Mouse (Mus musculus) frontal cortex, postnatal 10 days (tissue): ENCODE data around the gene Minos1.
A peak's percentile ranks its signal among the peaks of the same experiment; 100 is the strongest.

Experiments
- DNase-seq, 2 experiments: peaks; one replicate each; pipeline ENCODE4 v3.0.0; 2022; ENCODE audit warnings: low spot score in 2 of 2, mixed read lengths in 1 of 2

The Minos1 gene

DNA sequence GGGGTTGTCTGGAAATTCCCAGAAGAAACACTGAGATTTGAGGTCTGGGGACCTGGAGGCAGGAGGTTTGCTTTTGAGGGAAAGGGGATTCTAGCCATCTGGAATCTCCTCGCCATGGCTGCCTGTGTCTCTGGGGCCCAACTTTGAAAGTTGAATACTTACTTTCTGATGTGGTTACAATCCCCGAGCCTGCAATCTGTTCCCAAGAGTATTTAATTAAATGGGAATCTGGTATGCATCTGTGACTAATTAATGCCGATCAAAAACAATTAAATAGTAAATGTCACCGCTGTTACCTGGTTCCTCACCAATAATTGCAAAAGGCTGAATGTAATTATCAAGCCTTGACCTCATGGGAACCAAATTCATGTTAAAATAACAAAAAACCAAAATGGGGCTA, 13.7 kb upstream of the Minos1 start:
- DNase-seq = no peak

DNA sequence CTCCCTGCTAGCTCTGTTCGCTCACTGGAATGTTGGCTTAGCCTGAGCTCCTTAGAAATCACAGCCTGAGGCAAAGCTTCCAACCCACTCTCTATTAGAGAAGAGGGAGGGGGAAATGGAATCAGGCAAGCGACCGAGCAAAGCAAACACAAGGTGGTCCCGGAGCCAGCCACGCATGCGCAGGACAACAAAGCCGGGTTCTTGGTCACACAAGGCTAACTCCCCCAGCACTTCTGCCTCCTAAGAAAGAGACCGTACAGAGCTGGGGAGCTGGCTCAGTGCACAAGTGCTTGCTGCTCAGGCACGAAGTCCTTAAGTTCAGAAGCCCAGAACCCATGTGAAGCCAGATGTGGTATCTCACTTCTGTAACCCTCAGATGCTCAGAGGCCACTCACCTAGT, 12.1 kb upstream of the Minos1 start:
- DNase-seq = no peak

DNA sequence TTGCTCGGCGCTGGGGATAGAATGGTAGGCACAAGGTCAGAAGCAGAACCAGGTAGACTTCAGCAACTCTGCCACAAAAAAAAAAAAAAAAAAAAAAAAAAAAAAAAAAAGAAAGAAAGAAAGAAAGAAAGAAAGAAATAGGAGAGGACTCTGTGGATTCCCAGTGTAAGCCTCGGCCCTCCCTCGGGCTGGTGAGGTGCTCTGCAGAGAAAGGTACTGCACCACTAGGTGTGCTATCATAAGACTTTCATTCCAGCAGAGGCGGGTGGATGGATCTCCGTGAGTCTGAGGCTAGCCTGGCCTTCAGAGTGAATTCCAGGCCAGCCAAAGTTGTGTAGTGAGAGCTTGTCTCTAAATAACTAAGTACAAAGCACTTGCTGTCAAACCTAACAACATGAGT, 10.9 kb upstream of the Minos1 start:
- DNase-seq = no peak

DNA sequence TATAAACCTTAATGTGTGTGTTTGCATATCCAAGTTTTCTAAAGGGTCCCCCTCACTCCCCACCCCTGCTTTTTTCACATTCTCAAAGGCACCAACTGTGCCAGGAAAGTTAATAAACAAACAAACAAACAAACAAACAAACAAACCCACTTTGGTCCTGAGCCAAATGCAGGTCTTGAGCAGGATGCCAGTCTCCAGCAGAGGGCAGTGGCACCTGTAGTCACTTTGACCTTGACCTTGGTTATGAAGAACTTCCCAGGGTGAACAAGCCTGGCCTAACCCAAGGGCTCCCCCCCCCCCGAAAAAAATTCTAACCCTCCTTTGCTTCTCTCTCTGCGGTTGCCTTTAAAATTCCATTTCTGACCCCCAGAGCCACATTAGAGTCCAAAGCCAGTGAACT, 9.4 kb upstream of the Minos1 start:
- DNase-seq = no peak

DNA sequence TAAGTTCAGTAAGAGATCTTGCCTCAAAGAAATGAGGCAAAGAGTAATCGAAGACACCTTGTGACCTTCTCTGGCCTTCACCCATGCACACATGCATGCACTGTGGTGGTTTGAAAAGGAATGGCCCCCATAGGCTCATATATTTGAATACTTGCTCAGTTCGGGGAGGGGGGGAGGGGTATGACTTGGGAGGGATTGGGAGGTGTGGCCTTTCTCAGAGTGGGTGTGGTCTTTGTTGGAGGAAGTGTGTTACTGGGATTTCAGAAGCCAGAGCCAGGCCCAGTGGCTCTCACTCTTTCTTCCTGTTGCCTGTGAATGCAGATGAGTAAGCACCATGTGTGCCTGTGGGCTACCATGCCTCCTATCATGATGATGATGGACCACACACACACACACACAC, 5.1 kb upstream of the Minos1 start:
- DNase-seq = no peak

DNA sequence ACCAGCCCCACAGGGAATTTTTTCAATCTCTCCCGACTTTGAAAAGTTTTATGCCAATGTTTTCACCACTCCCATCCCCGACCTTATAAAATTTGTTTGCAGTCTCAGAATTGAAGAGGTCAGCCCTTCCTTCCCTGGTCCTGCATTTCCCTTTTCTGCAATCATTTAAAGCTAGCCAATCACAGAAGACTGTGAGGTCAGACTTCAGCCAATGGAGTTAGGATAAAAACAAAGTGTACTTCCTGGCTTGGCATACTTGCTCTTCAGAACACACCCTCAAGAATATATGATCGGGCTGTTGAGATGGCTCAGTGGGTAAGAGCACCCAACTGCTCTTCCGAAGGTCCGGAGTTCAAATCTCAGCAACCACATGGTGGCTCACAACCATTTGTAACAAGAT, 2.2 kb upstream of the Minos1 start:
- no peak for DNase-seq

DNA sequence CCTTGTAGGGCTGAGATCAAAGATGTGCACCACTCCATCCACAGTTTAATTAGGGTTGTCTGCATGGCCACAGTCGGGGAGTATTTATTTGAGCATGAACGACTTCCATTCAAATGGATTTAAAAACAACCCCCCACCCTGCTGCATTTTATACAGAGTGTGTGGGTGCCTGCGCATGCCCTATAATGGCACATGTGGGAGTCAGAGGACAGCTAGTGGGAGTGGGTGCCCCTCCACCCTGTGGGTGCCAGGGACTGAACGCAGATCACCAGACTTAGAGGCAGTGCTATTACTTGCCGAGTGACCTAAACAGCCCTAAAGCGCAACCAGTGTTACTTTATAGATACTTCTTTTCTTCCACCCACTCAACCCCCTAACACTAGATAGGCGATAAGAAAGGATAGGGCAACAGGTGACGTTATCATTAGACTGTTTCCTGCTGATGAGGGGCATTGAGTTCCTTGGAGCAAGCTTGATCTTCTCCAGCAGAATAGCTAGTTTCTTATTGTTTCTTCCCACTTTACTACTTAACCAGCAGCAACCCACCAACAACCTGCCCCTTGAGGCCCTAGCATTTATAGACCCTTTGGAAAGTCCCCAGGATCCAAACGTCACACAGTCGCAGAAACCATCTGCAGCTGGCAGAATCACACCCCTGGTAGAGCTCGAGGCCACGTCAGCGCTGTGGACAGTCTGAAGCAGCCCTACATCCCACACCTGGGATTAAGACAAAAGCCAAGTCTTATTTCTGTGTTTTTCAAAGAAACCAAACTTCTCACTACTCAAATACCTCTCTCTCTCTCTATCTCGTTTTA, 1.2 kb upstream of the Minos1 start:
- peak in 1 of 2 experiments; percentile 13 for DNase-seq

DNA sequence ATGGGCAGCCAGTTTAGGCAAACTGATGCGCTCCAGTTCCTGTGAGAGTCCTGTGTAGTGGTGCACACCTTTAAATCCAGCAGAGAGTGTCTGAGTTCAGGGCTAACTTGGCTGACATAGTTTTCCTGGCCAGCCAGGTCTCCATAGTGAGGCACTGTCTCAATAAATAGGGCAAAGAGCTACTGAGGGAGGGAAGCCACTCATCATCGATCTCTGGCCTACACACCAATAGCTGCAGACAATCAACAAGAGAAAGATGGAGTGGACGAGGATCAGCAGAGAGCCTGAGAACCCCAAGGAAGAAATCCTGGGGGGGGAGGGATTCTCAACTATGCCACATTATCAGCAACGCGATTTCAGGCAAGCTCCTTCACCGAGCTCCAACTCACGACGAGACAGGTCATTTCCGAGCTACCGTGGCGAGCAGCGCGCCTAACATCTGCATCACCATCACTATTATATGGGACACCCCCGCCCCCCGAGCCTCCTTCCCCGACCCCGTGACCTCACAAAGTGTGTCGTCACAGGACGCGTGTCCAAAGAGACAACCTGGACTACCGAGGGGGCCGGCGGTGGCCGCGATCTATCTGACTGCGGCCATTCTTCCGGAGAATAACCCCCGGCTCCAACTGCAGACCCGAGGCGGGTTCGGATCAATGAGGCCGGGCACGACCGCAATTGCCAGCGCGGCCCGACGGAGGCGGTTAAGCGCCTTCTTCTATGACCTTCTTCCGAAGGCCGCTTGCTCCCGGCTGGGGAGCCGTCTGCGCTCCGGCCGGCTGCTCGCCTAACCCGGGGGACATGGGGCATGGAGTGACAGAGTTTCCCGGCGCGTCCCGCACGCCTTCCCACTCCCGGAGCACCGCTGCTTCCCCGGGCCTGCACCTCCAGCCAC, 860 bp downstream of the Minos1 start:
- peak; percentile 22 to 44 for DNase-seq

DNA sequence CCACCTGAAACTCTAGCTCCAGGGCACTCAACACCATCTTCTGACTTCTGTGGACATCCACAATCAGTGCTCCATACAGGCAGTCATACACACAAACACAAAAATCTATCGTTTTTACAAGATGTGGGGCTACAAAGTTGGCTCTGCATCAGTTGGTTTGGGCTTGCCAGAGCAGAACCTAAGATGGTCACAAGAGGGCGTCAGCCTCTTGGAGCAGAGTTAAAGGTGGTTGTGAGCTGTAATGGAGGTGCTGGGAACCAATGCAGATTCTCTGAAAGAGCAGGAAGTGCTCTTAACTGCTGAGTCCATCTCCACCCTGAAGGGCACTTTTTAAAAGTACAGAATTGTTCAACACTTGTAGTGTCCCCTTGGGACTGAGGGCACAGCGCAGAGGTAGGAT, 4.4 kb downstream of the Minos1 start:
- no peak for DNase-seq

DNA sequence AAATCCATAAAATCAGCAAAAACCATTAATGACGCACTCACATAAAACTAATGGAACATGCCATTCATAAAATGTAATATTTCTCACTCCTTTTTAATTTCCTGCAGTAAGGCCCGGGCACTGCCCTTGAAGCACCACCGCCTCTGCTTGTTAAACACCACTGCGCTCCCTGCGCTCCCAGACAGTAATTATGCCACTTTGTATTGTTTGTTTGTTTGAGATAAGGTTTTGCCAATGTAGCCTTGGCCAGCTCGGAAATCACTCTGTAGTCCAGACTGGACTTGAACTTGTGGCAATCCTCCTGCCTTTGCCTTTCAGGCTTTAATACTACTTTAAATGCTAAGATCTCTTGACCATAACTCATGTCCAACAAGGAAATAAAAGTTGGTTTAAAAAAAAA, 6.0 kb downstream of the Minos1 start:
- DNase-seq = no peak

DNA sequence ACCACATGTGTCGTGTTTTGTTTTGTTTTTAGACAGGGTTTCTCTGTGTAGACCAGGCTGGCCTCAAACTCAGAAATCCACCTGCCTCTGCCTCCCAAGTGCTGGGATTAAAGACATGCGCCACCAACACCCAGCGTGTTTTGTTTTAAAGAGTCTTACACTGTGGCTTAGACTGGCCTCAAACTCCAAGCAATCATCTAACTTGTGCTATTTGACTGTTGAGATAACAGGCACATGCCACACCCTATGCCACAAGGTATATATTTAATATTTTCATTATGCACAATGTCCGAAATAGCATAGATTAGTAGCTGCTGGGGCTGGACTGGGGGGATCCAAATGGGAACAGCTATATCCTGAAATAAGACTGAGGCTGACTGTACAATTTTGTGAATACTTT, 8.4 kb downstream of the Minos1 start:
- no peak for DNase-seq

DNA sequence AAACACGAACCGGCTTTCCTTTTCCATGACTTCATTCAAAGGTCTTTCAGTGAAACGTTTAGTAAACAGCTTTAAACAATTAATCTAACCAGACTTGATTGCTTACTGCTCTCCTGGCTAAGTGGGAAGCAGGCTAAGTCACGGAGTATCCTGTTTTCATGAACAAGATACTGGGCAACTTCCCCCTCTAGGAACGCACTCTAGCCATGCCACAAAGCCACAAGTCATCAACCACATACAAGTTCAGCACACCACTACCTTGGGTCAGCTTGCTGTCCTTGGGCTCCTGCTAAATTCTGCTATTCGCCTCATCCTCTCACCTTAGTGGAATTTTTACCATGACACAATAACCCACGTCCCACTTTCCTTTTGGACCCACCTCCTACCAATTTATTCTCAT, 9.9 kb downstream of the Minos1 start:
- DNase-seq = no peak

DNA sequence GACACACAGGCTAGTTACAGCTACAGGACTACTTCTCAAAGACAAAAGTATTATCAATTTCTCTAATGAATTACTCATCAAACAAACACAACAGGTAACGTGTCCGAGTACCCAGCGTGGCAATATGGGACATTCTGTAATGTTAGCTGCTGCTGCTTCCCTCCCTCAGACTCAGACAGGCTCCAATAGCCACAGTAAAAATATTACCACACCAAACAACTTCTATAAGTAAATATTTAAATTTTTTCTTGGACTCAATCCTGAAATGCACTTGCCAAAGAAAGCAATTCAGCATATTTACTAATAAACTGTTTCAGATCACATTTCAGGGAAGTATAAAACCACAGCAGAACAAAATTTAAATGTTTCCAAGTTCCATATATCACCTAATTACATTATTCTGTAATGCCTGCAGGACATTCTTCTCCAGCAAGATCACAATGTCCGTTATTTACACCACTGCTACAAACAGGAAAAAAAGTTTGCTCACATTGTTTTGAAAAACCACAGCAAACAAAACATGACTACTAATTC, 10.6 kb downstream of the Minos1 start:
- no peak for DNase-seq

DNA sequence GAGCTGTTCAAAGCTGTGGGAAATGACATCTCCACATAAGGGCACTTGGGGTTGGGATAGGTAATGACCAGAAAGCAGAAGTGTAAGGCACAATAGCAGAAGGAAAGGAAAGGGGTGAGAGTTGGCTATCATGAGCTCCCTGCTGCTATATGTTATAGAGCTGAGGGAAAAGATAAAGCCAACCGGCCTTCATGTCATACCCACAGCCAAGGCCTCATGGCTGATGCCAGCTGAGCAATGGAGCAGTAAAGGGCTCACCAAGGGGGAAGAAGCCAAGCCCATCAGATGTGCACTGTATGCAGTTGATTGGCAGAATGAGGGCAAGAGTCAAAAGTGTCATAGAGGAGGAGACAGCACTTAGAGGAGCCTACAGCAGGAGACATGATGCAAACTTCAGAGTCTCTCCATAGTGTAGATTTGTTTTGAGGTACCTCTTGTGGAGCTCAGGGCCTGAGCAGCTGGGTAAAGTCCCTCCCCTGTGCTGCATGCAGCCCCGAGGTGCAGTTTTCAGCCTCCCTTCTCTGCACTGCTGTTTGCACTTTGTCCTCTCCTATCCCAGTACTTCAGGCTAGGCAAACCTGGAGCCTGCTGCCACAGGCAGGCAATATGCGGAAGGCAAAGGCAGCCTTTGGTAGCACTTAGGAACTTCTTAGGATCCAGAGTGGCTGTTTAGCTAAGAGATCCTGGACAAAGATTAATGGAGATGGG, 14.4 kb downstream of the Minos1 start:
- DNase-seq = no peak

DNA sequence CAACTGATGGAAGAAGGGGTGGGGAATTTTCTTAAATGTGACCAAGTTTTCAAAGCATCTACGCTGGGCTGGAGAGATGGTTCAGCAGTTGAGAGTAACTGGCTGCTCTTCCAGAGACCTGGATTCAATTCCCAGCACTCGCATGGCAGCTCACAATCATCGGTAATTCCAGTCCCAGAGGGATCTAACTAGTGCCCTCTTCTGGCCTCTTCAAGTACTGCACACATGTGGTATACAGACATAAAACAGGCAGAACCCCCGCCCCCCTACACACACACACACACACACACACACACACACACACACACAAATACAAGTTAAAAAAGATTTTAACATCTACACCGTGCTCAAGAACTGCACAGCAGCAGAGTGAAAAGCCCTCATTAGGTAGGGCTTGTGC, 15.2 kb downstream of the Minos1 start:
- no peak for DNase-seq

DNA sequence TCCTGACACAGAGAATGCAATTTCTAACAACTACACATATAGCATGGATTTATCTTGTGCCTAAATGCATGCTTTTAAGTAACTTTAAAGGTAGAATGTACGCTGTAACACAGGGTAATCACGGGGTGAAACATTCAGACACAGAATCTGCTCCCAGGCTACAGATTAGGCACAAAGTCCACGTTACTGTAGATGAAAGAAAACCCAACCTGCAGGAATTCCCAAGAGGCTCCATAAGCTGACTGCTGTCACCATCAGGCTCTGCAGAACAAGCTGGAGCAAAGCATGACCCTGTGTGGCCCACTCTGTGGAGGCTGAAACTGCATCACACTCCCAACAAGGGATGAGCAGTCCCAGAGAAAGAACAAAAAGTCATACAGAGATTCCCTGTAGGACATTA, 18.4 kb downstream of the Minos1 start:
- no peak for DNase-seq

DNA sequence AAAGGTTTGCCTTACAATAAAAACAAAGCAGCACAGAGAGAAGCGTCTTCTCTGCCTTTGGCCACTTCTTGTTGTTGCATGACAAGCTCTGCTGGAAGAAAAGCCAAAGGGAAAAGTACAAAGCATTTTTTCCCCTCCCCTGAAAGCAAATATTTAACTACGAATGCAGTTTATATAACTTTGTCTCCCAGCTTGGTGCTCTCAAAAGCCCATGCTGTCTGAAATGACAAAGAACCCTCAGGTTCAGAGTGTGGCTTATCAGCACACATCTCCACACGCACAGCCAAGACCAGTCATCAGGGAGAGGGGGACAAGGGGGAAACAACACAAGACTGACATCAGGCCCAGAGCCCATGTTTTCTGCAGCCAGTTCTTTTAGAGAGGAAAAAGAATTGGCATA, 19.5 kb downstream of the Minos1 start:
- DNase-seq = no peak

DNA sequence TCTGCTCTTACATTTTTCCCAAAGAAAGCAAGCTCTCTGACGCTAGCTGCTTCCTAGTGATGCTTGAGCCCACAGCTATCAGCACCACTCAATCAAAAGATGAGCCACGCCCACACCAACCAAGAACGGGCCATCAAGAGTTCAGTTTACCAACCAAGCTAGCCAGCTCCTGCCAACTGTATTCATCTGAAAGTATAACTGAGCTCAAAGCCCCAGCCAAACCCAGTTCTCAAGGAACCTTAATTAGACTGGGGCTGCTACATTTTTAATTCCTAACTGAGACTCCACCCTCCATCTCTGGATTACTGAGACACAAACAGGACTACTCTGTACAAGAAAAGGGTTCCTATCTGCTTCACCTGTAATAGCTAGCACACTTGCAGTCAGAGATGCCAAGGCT, 20.1 kb downstream of the Minos1 start:
- no peak for DNase-seq

DNA sequence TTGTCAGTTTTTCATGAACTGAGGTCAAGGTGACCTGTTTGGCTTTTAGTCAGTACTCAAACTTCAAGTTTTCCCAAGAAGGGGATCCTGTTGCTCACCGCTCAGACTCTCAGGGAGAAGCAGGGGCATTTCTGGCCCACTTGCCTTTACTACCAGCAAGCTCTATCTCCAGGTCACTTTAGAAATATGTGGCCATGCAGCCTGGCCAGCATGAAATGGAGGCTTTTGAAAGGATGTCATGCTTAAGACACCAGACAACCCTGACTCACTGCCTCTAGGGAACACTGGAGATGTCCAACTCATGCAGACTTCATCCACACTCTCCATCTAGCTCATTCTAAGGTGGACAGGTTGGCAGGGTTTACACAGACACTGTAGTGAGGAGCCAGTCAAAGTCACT, 25.5 kb downstream of the Minos1 start:
- DNase-seq = no peak

DNA sequence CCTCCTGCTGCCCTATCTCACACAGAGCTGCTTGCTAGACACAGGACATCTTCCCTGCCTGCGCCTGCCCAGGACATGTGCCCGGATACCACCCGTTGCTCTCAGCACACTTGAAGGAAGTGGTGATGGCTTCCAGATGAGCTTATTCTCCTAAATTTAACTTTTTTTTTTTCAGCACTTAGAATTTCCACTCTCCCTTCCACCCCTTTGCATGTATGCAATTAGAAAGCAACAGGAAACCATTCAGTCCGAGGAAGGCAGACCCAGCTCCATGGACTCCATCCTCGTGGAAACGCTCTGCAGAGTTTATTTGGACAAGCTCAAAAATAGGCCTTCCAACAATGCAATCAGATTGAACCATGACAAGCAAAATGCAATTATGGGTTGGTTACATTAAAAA, 29.4 kb downstream of the Minos1 start:
- DNase-seq = no peak

DNA sequence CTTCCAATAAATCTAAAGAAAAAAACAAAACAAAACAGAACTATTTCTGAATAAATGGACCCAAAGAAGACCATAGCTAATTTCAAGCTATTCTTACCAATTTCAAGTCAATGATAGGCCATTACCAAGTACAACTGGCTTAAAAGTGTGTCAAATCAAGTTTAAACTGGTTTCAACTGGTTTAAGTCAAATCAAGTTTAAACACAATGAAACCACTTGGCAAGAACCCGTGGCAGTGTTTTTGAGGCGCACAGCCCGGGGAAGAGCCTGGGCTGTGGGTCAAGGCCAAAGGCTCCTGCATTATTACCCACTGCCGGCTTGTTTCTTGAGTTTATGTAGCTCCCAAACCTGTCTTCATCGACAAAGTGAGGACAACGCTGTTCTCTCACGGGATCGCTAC, 30.6 kb downstream of the Minos1 start:
- DNase-seq = no peak

DNA sequence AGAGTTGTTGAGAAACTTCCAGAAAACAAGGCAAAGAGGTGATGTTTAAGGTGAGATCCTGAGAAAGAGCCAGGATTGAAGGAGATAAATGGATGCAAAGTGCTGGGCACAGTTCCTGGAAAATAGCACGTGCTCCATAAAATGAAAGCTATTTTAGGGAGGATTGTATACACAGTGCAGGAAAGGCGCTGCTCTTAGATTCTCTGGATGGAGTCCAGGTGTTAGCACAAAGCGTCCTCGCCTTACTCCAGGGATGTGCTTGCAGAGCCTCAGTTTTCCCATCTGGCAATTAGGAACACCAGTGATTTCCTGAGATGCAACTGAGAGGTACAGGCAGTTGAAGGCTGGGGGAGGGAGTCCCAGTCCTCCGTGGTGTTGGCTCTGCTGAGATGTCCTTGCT, 34.7 kb downstream of the Minos1 start:
- no peak for DNase-seq
